In the genomic region with DNA sequence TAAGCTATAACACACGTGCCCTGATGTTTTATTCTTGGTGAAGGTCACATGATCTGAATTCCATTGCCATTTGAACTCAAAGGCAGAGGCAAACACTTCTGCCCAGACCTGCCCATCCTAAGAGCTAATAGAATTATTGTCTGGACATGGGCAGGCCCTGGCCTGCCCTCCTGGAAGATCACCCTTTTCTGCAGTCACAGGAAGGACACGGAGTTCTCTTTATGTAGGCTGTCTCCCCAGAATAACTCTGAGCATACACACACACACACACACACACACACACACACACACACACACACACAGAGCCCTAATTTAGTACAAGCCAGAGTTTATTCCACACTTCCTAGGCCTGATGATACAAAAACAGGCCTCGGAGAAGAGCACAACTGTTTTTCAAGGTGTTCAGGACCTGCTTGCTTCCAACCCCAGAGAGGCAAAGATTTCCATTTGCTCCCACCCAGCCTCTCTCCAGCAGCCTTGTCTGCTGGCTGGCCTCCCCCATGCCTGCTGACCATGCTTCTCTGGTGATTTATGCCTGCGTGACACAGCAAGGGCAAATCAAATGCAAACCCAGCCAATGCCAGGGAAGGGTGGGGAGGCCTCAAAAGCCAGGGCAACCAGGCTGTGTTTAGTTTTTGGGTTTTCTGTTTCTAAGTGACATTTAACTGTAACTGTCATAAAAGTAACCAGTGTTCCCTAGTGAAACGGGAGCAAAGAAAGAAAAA, we compare ENCODE assay signal across 15 mouse cellular contexts. TPM values are rescaled to one million over a fixed set of nuclear protein-coding genes. Genes with fewer than 3 reads are reported as not detected.
DNase-seq lines count a peak whose midpoint lies in the region.
"Had no signal": no experiment of that assay in that cellular context is flagged by ENCODE, and none has a peak within 500 bp of the region (broad histone marks: within the 10 kb centered on the region; RNA-seq: fewer than 3 reads in every experiment).

No protein-coding gene starts in this region.

- peak; percentile 22 for DNase-seq in kidney, postnatal 10 days
- no peak for DNase-seq in kidney, adult 11 months
- DNase-seq in NIH3T3 (ENCODE audit: low read depth): peak; percentile 27
- DNase-seq in adrenal gland, adult 2 months: peak; percentile 92
- peak; percentile 70 for DNase-seq in gastrocnemius, postnatal 25 days
- DNase-seq in layer of hippocampus, postnatal 14 days (ENCODE audit: low spot score in 2 of 2): no peak
- DNase-seq in yolk sac, embryonic 10.5 days (ENCODE audit: low spot score): no peak
- DNase-seq in thymus, postnatal 14 days: no peak
- DNase-seq: cerebellum, adult 2 months; heart, postnatal 10 days; lung, postnatal 36 days; midbrain, embryonic 14.5 days; right cerebral cortex, adult 18-20 months had no signal

RNA-seq across cellular contexts. Expression of gene Eef2k, which starts 4.0 kb away (rescaled TPM):
- total RNA-seq in adrenal gland, adult 2 months (2021): 10 to 100 TPM; 28.3 to 37.6 TPM
- 16.6 and 17.1 TPM in 2 replicates for polyA plus RNA-seq in adrenal gland, adult 2 months (2012; rRNA removed)
- 10 to 100 TPM; 39.3 to 56.2 TPM for total RNA-seq in gastrocnemius, postnatal 25 days (2021)
- 10 to 100 TPM; 35.5 to 38.1 TPM for total RNA-seq in layer of hippocampus, postnatal 14 days (2021)

RNA-seq across cellular contexts. Expression of gene Gm5737, which starts 26.4 kb away (rescaled TPM):
- total RNA-seq in adrenal gland, adult 2 months (2021): not detected
- not detected in 2 replicates for polyA plus RNA-seq in adrenal gland, adult 2 months (2012; rRNA removed)
- total RNA-seq in gastrocnemius, postnatal 25 days (2021): under 1 TPM; 0.43 to 0.51 TPM
- total RNA-seq in layer of hippocampus, postnatal 14 days (2021): not detected
- total RNA-seq: heart, postnatal 10 days; liver, adult 2 months had no signal
- polyA plus RNA-seq: large intestine, adult 2 months; liver, adult 2 months had no signal

Comparison
In these comparisons a context has a peak if more than half of its experiments do, and no peak if none do; other contexts are left out.
1. DNase-seq: peak in kidney, postnatal 10 days (single experiment), NIH3T3 (single experiment), adrenal gland, adult 2 months (single experiment) and gastrocnemius, postnatal 25 days (single experiment); none in kidney, adult 11 months (single experiment), layer of hippocampus, postnatal 14 days (0 of 2), yolk sac, embryonic 10.5 days (single experiment) and thymus, postnatal 14 days (single experiment).